Mouse (Mus musculus) urinary bladder, postnatal 36 days (tissue): ENCODE measurements around the gene Coil.

Experiments used
- DNase-seq, 2 experiments: peaks; one replicate each; pipeline ENCODE4 v3.0.0; 2022; ENCODE audit warnings: low spot score in 2 of 2, mixed read lengths in 1 of 2

The Coil gene

GRCm38 (mm10) chr11:89005473-89005872, 35.4 kb downstream of the Coil start:
- DNase-seq, result no peak

- no peak for DNase-seq
These were observed 36.4 kb downstream of the Coil start for GRCm38 (mm10) chr11:89006404-89006803.

- DNase-seq, result no peak
These were observed 37.5 kb downstream of the Coil start for GRCm38 (mm10) chr11:89007582-89007981.

GRCm38 (mm10) chr11:89009066-89009465, 39.0 kb downstream of the Coil start:
- DNase-seq, result no peak

- DNase-seq, result no peak
These were observed 39.4 kb downstream of the Coil start for GRCm38 (mm10) chr11:89009496-89009895.

GRCm38 (mm10) chr11:89012241-89012640, 42.2 kb downstream of the Coil start:
- DNase-seq, result no peak

GRCm38 (mm10) chr11:89017514-89018182, 47.6 kb downstream of the Coil start:
- DNase-seq, result no peak

GRCm38 (mm10) chr11:89020681-89021305, 50.7 kb downstream of the Coil start:
- no peak for DNase-seq

- no peak for DNase-seq
These were observed 51.6 kb downstream of the Coil start for GRCm38 (mm10) chr11:89021687-89022086.

- DNase-seq, result no peak
These were observed 52.2 kb downstream of the Coil start for GRCm38 (mm10) chr11:89022120-89022731.

- DNase-seq, result no peak
These were observed 53.4 kb downstream of the Coil start for GRCm38 (mm10) chr11:89023477-89023876.

- peak; percentile 80 to 89 for DNase-seq
These were observed 54.3 kb downstream of the Coil start for GRCm38 (mm10) chr11:89024181-89024881.

- DNase-seq, result no peak
These were observed 55.6 kb downstream of the Coil start for GRCm38 (mm10) chr11:89025603-89026002.

GRCm38 (mm10) chr11:89026117-89026516, 56.1 kb downstream of the Coil start:
- no peak for DNase-seq

- peak in 1 of 2 experiments; percentile 55 for DNase-seq
These were observed 57.9 kb downstream of the Coil start for GRCm38 (mm10) chr11:89027955-89028361.

- DNase-seq, result peak in 1 of 2 experiments; percentile 35
These were observed 58.9 kb downstream of the Coil start for GRCm38 (mm10) chr11:89028871-89029405.

- DNase-seq, result no peak
These were observed 60.5 kb downstream of the Coil start for GRCm38 (mm10) chr11:89030552-89030951.

GRCm38 (mm10) chr11:89031189-89031588, 61.1 kb downstream of the Coil start:
- DNase-seq, result peak; percentile 51 to 58

GRCm38 (mm10) chr11:89034592-89034991, 64.5 kb downstream of the Coil start:
- no peak for DNase-seq

GRCm38 (mm10) chr11:89035552-89035951, 65.5 kb downstream of the Coil start:
- no peak for DNase-seq

GRCm38 (mm10) chr11:89038496-89038895, 68.4 kb downstream of the Coil start:
- no peak for DNase-seq

- DNase-seq, result peak in 1 of 2 experiments; percentile 60
These were observed 69.3 kb downstream of the Coil start for GRCm38 (mm10) chr11:89039325-89039724.
